Mouse (Mus musculus) right cerebral cortex, postnatal 14 days (tissue): ENCODE data around the gene Arfgap2.
"Not testable (repeated sequence)": the region's sequence is repeated elsewhere in the genome, so short reads cannot be mapped to it uniquely, and the experiment has no call there.

Experiments used
- DNase-seq: peaks from one replicate; pipeline ENCODE4 v3.0.0; 2022

Arfgap2 gene

GRCm38 (mm10) chr2:91264711-91265681 lies at the start of gene Arfgap2:
Gene Arfgap2 (plus strand): TSS chr2:91264974.
- DNase-seq: peak; percentile 98

- DNase-seq: no peak
Measured at GRCm38 (mm10) chr2:91217032-91217431, 47.7 kb upstream of the Arfgap2 start.

GRCm38 (mm10) chr2:91220501-91220900 lies 44.3 kb upstream of the Arfgap2 start:
- DNase-seq: no peak

GRCm38 (mm10) chr2:91223614-91224013 lies 41.2 kb upstream of the Arfgap2 start:
- DNase-seq: no peak

GRCm38 (mm10) chr2:91229735-91230134 lies 35.0 kb upstream of the Arfgap2 start:
- DNase-seq: no peak

- peak; percentile 93 for DNase-seq
Measured at GRCm38 (mm10) chr2:91236601-91237510, 27.9 kb upstream of the Arfgap2 start, which contains the start of gene Ddb2. Gene Ddb2 (minus strand): TSS chr2:91236982.

- DNase-seq: not testable (repeated sequence)
Measured at GRCm38 (mm10) chr2:91237511-91238080, 27.2 kb upstream of the Arfgap2 start.

- no peak for DNase-seq
Measured at GRCm38 (mm10) chr2:91242547-91242946, 22.2 kb upstream of the Arfgap2 start.

- peak; percentile 51 for DNase-seq
Measured at GRCm38 (mm10) chr2:91243416-91243815, 21.4 kb upstream of the Arfgap2 start.

GRCm38 (mm10) chr2:91244557-91245228 lies 20.1 kb upstream of the Arfgap2 start:
- no peak for DNase-seq

- DNase-seq: no peak
Measured at GRCm38 (mm10) chr2:91248366-91248765, 16.4 kb upstream of the Arfgap2 start.

- no peak for DNase-seq
Measured at GRCm38 (mm10) chr2:91252001-91252400, 12.8 kb upstream of the Arfgap2 start.

- no peak for DNase-seq
Measured at GRCm38 (mm10) chr2:91252512-91252911, 12.3 kb upstream of the Arfgap2 start.

GRCm38 (mm10) chr2:91254725-91255380 lies 9.9 kb upstream of the Arfgap2 start:
- DNase-seq: no peak

- DNase-seq: peak; percentile 65
Measured at GRCm38 (mm10) chr2:91255661-91256150, 9.1 kb upstream of the Arfgap2 start, which contains the start of gene Pacsin3. Gene Pacsin3 (plus strand): TSS chr2:91255954.

GRCm38 (mm10) chr2:91256256-91257125 lies 8.3 kb upstream of the Arfgap2 start:
- peak; percentile 59 for DNase-seq

- DNase-seq: peak; percentile 41
Measured at GRCm38 (mm10) chr2:91257126-91257980, 7.4 kb upstream of the Arfgap2 start.

GRCm38 (mm10) chr2:91258054-91258453 lies 6.7 kb upstream of the Arfgap2 start:
- peak; percentile 50 for DNase-seq

- no peak for DNase-seq
Measured at GRCm38 (mm10) chr2:91258830-91259229, 5.9 kb upstream of the Arfgap2 start.
